Mouse (Mus musculus): ENCODE data around the gene Rnf31.

Gene Rnf31

GRCm38 (mm10) chr14:55577871-55578667, 13.4 kb upstream of the Rnf31 start, which contains the start of gene Psme1:
Psme1 (plus strand) TSS chr14:55578123.
- DNase-seq (ENCODE audit: low read depth, low spot score) = peak; percentile 85

DNA sequence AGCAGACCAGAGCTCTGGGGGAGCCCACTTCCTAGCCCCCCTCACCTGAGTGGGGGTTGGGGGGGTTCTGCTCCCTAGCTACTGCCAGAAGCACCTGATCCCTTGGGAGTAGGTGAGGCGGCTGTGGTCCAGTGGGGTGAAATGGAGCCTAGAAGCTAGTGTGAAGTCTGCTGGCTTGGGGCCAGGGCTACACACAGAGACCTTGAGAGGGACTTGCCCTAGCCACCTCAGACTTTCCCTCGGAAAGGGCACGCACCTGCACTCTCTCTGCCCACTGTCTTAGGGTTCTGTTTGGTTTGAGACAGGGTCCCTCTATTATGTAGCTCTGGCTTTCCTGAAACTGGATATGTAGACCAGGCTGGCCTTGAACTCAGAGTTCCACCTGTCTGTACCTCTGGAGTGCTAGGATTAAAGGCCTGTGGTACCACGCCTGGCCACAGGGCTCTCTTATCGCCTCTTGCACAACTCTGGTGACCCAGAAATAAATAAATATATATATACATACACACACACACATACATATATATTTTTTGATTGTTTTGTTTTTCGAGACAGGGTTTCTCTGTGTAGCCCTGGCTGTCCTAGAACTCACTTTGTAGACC, 12.7 kb upstream of the Rnf31 start:
- DNase-seq (ENCODE audit: low read depth, low spot score) = peak; percentile 35

- DNase-seq (ENCODE audit: low read depth, low spot score) = peak; percentile 39
These were observed 11.7 kb upstream of the Rnf31 start for GRCm38 (mm10) chr14:55579511-55580496.

- no peak for DNase-seq (ENCODE audit: low read depth, low spot score)
These were observed 10.8 kb upstream of the Rnf31 start for GRCm38 (mm10) chr14:55580731-55581130.

DNA sequence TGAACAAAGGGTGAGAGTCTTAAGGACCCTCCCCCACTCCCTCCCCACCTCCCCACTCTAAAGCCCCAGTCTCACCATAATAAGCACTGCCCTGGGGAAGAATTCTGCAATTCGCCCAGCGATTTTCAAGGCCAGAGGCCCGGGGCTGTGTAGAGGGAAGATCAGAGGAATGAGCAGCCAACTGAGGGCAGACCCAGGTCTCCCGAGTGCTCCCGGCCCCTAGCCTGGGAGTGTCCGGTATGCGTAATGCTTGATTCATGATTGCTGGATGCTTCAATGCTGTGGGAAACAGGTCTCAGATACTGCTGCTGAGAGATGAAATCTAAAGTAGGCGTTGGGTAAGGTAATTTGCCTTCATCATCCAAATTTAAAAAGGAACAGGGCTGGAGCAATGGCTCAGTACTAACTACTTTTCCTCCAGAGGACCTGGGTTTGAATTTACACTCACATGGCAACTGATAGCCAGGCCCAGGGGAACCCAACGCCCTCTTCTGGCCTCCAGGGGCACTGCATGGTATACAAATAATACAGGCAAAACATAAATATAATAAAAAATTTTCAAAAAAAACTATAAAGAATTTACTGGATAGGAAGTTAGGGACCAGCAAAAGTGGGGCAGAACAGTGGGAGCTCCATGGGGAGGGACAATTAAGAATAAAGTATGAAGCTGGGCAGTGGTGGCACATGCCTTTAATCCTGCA, 9.4 kb upstream of the Rnf31 start:
- no peak for DNase-seq (ENCODE audit: low read depth, low spot score)

DNA sequence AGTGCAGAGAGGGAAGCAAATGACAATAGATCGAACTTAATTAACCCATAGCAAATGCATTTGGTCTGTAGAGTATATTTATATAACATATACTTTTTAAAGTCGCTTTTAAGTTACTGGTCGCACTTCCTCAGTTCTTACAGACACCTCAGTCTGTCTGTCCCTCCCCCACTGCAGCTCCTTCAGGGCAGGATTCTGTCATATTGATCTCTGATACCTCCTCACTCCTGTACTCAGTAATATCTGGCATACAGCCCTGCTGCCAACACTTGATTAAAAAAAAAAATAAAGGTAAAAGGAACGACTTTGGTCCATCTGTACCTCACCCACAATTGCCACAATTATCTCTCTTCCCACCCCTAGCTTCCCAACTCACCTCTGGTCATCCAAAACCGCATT, 7.2 kb upstream of the Rnf31 start:
- no peak for DNase-seq (ENCODE audit: low read depth, low spot score)

GRCm38 (mm10) chr14:55584702-55585565, 6.6 kb upstream of the Rnf31 start, which contains the start of gene Emc9:
Emc9 (minus strand) TSS chr14:55585302.
- peak; percentile 92 for DNase-seq (ENCODE audit: low read depth, low spot score)

DNA sequence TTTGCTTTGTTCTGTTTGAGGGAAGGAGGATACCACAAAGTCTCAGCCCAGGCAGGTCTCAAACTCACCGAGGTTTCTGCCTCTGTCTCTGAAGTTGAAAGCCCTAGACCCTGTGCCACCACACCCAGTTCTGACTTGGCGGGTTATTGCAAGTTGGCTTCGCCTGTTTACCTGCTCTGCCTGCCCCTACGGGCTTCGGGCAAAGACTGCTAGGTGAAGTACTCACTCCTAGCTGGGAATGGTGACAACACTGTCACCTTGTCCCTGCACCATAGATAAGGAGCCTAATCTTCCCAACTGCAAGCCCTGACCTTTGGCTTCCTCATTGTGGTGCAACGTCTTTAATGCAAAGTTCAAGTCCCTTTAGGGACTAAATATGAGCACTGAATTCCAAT, 5.9 kb upstream of the Rnf31 start:
- peak; percentile 27 for DNase-seq (ENCODE audit: low read depth, low spot score)

GRCm38 (mm10) chr14:55586149-55586548, 5.4 kb upstream of the Rnf31 start:
- DNase-seq (ENCODE audit: low read depth, low spot score) = no peak

- no peak for DNase-seq (ENCODE audit: low read depth, low spot score)
These were observed 2.2 kb upstream of the Rnf31 start for GRCm38 (mm10) chr14:55589271-55589670.

DNA sequence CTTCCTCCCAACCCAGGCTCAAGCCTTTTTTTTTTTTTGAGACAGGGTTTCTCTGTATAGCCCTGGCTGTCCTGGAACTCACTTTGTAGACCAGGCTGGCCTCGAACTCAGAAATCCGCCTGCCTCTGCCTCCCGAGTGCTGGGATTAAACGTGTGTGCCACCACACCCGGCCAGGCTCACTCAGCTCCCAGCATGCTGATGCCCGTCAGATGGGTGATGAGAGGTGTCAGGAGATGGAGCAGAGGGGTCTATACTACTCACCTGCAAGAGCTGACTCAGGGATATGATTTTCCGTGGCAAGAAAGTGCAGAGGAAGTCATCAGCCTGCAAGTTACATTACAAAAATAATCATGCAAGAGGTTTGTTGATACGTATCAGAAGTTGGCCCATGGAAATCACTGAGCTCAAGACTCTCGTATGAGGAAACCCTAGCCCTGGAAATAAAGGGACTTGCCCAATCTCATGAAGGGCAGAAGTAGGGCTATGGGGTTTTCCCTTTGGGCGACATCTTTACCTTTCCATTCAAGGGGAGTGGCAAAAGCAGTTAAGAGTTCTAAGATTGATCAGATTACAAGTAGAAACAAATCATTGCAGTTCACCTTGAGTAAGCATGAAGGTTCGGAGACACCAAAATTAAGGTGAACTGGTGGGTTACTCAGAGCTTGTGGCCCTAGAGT, 1.6 kb upstream of the Rnf31 start:
- no peak for DNase-seq (ENCODE audit: low read depth, low spot score)

- DNase-seq (ENCODE audit: low read depth, low spot score) = peak; percentile 99
These were observed 669 bp upstream of the Rnf31 start, which contains the start of gene Psme2 for GRCm38 (mm10) chr14:55590748-55591330. Psme2 (minus strand) TSS chr14:55591113.

GRCm38 (mm10) chr14:55592226-55592625, 718 bp downstream of the Rnf31 start:
- no peak for DNase-seq (ENCODE audit: low read depth, low spot score)

GRCm38 (mm10) chr14:55596036-55596690, 4.7 kb downstream of the Rnf31 start:
- DNase-seq (ENCODE audit: low read depth, low spot score) = no peak

GRCm38 (mm10) chr14:55598521-55599390, 7.2 kb downstream of the Rnf31 start:
- DNase-seq (ENCODE audit: low read depth, low spot score) = no peak

DNA sequence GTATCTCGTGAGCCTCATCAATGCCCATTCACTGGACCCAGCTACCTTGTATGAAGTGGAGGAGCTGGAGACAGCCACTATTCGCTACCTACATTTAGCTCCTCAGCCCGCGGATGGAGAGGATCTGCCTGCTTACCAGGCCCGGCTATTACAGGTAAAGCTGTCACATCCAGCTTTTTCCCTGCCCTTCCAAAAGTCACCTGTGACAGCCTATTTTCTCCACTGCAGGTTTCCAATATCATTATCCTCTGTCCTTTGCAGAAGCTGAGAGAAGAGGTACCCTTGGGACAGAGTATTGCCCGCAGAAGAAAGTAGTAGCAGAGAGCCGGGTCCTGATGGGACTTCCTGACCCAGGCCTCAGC, 11.7 kb downstream of the Rnf31 start, which contains the start of gene Irf9:
Gene Irf9 (plus strand): TSS at position 301 of the 362 bp plus-strand sequence.
- DNase-seq (ENCODE audit: low read depth, low spot score) = no peak
